Mouse (Mus musculus) heart, postnatal 10 days (tissue): ENCODE measurements at regions not wholly inside any gene's neighbourhood (a gene's known extent, or its start where the extent isn't known, plus 50 kb on each side); places are given as distances from the start of the nearest gene placed in this dataset.

Source experiments
- DNase-seq, 2 experiments: peaks; one replicate each; pipeline ENCODE4 v3.0.0; 2021
- intact Hi-C: fragments of 180-260 bp; cut with DNase I; formaldehyde crosslinking; loops from one replicate; pipeline ENCODE4 v1.15.1; 2025

DNA sequence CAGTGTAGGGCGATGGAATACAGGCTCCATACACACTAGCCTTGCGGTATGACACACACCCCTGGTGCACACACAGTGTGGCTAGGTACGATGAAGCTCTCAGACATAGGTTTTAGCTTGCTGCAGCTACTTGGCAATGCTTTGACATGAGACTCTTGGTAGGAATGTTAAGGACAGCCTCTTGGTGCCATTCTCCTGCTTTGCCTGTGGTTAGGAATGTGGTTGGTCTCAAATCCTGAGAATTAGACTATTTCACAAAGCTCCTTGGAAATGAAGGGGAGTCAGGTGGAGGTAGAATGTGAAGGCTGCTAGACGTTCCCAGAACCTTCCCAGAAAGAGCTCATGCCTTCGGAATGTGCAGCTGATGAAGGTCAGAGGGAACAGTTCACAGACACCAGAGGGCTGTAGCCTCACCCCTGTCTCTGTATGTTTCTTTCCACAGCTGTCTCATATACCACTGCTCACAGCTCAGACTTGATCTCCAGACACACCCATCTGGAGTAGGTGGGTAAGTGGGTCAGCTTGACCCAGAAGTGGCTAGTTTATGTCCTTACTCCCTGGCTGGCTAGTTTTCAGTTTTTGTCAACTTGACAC lies 66.9 kb upstream of the Tgfbr2 start:
- intact Hi-C loops: no loop called here
- DNase-seq: no peak

DNA sequence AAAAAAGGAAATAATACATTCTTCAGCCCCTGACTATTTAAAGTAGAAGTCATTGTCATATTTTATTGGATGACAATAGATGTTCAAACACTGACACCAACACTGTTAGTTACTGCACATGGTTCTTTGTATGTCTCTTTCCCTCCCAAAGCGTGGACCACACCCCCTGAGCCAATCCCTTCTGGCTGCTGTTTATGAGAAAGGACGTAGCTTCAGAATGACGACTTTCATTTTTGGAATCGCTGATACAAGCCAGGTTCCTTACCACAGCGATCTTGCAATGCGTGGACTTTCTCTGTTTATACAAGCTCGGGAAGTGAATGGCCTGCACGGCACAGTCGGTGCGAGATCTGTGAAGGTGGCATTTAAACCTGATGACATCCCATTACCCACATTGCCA lies 66.1 kb upstream of the Tgfbr2 start:
- DNase-seq: no peak
- intact Hi-C loops: no loop called here

DNA sequence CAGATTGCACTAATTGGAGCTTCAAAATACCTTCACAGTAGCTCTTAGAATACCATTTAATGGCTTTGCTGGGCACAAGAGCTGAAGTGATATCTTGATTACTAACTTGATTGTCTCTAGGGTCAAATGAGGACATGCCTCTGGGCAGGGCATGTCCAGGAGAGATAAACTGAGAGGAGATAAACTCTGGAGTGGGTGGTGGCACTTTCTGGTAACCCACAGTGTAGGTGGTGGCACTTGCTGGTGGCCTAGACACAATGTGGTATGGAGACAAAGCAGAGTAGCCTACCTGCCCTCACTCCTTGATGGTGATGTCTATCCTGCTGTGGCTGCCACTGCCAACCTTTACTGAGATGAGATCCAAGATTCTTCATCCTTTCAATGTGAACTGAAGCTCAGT lies 61.7 kb upstream of the Tgfbr2 start:
- intact Hi-C loops: no loop called here
- no peak for DNase-seq

DNA sequence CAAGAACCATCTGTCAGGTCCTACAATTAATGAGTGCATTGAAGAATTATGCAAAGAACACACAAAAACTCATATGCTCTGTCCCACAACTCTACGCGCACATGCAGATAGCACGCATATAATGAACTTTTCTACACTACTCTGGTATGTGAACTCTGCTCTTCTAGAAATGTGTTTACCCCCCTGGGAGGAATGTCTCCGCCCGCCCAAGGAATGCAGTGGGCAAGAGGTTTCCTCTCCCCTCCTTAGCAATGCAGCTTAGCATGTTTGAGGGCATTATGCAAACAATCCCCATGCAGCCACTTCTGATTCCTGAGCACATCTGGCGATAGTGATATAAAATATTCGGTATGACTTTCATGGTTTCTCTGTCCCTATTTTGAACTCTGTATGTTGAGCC lies 59.0 kb upstream of the Tgfbr2 start:
- DNase-seq: no peak
- intact Hi-C loops: no loop called here

DNA sequence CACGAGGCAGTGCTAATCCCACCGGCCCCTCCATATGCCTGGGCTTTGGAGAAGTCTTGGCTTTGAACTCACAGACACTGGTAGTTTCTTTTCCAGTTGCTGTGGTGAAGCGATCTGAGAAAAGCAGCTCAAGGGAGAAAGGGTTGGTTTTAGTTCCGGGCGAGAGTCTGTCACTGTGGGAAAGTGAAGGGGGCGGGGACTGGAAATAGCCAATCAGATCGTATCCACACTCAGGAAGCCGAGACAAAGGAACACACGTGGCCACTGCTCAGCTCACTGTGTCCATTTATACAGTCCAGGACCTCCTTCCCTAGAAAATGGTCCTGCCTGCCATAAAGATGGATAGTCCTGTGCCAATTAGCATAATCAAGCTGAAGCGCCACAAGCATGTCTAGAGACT lies 57.2 kb upstream of the Tgfbr2 start:
- intact Hi-C loops: no loop called here
- peak in 1 of 2 experiments; percentile 37 for DNase-seq

DNA sequence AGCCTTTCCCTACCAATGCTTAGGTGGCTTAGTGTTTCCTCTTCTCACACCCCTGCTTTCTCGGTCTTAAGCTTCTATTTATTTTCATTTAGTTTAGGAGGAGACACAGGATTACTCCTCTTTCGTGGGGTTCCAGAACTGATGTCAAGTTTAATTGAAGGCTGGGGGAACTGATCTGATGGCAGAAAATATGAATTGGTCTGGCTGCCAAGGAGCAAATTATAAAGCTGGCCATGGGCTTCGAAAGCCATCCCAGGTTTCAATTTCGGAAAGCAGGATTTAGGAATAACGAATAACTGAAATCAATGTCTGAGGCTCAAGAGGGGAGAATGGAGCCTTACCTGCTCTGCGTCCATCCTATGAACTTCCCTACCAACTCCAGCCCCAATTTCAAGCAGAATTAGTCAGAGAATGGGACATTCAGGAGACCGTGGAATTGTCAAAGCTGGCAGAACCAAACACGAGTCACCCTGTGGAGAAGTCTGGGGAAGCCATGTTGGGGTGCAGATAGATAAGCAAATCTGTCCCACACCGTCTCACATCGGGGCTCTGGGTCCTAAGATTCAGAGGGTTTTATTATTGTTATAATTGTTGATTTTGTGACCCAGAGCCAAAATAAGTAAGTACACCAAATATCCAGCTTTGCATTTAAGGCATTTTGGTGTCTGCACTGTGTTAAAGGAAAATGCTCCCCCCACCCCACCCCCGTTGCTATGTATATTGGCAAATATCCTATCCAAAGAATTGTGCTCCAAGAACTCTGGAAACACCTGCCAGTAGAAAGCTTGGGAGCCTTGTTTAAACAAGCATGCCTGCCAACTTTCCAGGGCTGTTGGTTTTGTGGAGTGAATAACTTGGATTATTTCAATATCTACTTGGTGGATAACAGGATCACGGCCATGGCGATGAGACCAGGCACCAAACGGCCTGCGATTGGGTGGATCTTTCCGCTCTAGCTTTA lies 56.5 kb upstream of the Tgfbr2 start:
- intact Hi-C loops: no loop called here
- DNase-seq: peak; percentile 60 to 62

DNA sequence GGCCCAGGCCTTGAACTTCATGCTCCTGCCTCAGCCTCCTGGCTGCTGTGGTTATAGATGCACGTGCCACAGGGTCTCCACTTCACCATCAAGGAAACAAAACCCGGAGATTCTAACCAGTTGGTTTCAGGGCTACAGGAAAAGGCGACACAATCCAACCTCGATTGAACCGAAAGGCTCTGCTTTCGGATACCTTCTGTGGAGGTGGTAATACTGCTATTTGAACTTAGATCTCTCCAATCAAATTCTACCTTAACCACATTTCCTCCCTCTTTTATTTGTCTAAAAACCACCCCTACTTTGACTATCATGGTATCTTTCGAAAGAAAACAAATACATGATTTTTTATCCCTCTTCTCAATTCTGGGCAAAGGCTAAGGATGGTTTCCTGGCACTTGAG lies 55.2 kb upstream of the Tgfbr2 start:
- no peak for DNase-seq
- intact Hi-C loops: no loop called here

DNA sequence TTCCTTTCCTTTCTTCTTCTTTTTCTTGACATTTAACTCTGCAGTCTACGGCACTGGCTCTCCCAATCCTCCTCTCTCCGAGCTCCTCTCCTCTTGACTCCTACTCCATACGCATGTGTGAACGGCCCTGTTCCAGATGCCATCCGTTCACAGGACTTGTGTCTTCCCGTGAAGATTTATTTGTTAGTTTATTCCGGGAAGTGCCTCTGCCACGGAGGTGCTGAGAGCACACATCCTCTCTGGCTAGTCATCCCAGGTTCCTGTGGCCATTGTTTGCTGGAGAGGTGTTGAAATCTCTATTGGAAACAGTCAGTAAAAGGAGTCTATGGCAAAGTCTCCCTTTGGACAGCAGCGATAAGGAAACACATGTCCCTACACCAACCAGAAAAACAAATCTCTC lies 53.3 kb upstream of the Tgfbr2 start:
- no peak for DNase-seq
- intact Hi-C loops: no loop called here

DNA sequence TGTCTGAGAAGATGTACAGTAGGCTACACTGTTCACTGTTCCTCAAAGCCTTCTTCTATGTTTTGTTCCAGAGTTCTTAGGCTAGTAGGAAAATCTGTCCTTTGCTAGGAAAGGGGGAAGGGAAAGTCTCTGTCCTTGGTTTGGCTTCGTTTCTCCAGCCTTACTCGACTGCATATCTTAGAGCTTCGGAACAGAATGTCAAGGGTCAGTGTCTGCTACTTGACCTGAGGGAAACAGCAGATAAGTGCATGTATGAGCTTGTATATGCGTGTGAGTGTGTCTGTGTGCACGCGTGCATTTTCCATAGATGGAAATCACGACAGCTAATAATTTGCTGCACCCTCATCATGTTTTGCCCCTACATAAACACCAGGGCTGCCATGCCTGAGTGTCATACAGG lies 52.6 kb upstream of the Tgfbr2 start:
- no peak for DNase-seq
- intact Hi-C loops: no loop called here
